Mouse (Mus musculus) midbrain, embryonic 14.5 days (tissue): ENCODE measurements around the gene Pdk2. TPM values are rescaled to one million over a fixed set of nuclear protein-coding genes. Genes with fewer than 3 reads are reported as not detected.

ENCODE experiments used
- ATAC-seq: fragments of 200-750 bp; cut with Nextera tagmentation; 2 replicates; pipeline ENCODE4 v1.8.0; 2017; ENCODE audit warnings: moderate number of reproducible peaks, moderate library complexity; ENCODE audit not compliant: low FRiP score, low TSS enrichment
- DNase-seq: peaks from one replicate; pipeline ENCODE4 v3.0.0-alpha.2; 2015
- H3K27ac ChIP-seq: fragments of 300-500 bp; sonication (generic); replicated peaks from 2 replicates; pipeline ENCODE4 v1.5.1; 2014; ENCODE audit warnings: mild to moderate bottlenecking, low read depth, low read length, moderate library complexity
- H3K27me3 ChIP-seq: fragments of 300-500 bp; sonication (generic); 2 replicates; pipeline ENCODE4 v1.6.1; 2014; ENCODE audit warnings: low read length, control low read depth, mixed read lengths; ENCODE audit not compliant: control insufficient read depth, insufficient read depth
- H3K36me3 ChIP-seq: fragments of 300-500 bp; sonication (generic); 2 replicates; pipeline ENCODE4 v1.6.1; 2014; ENCODE audit warnings: low read length, control low read depth; ENCODE audit not compliant: control insufficient read depth, insufficient read depth
- H3K4me1 ChIP-seq: fragments of 300-500 bp; sonication (generic); 2 replicates; pipeline ENCODE4 v1.6.1; 2014; ENCODE audit warnings: mild to moderate bottlenecking, antibody characterized with exemption, low read length, control low read depth; ENCODE audit not compliant: control insufficient read depth, insufficient read depth
- H3K4me2 ChIP-seq: fragments of 300-500 bp; sonication (generic); 2 replicates; pipeline ENCODE4 v1.6.1; 2014; ENCODE audit warnings: mild to moderate bottlenecking, low read length, moderate library complexity
- H3K4me3 ChIP-seq: fragments of 300-500 bp; sonication (generic); replicated peaks from 2 replicates; pipeline ENCODE4 v1.5.1; 2014; ENCODE audit warnings: low read depth, low read length
- H3K9ac ChIP-seq: fragments of 300-500 bp; sonication (generic); replicated peaks from 2 replicates; pipeline ENCODE4 v1.6.1; 2014; ENCODE audit warnings: mild to moderate bottlenecking, low read length, moderate library complexity
- H3K9me3 ChIP-seq: fragments of 300-500 bp; sonication (generic); 2 replicates; pipeline ENCODE4 v1.6.1; 2016; ENCODE audit warnings: low read length, control low read depth, mixed read lengths; ENCODE audit not compliant: control insufficient read depth
- WGBS: fragments of 180-500 bp; shearing (Covaris S2); extraction: QIAGEN DNeasy Blood & Tissue Kit; methylation state at CpG from one replicate; pipeline ENCODE4 v1.1.7; 2014; 5-methylcytosine and 5-hydroxymethylcytosine counted together
- polyA plus RNA-seq: library from polyadenylated mRNA; unstranded; fragments of >200 nt; fragmentation: Nextera tagmentation; extraction: Ambion mirVana; gene quantifications from 2 replicates; pipeline ENCODE4 v1.2.1, GENCODE M21; 2014

The Pdk2 gene
- polyA plus RNA-seq, 1 experiment from 2014 or later: 22.7 TPM

DNA sequence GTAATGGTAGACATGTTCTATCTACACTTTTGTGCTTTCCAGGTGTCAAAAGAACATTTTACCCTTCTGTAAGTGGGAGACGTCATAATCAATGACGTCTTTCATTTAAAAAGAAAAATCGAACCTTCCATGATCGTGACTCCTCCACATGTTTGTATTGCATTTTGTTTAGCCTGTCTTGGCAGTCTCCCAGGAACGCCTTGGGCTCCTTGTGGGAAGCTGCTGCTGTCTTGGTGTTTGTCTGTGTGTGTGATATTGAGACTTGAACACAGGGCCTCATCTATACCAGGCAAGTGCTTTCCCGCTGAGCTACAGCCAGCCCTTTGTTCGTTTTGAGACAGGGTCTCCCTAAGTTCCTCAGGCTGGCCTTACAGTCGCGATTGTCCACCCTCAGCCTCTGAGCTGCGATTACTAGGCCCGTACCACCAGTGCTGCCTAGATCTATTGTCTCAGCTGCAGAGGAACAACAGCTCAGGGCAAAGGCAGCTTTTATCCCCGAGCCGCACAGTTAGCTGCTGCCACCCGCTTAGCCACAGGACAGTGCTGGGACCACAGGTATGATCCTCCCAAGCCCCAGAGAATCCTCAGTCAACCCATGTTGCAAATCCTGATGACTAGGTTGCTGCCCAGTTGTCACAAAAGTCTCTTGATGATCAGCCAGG lies 2.9 kb downstream of the Pdk2 start:
- H3K27ac ChIP-seq: no peak overlapping the region
- no peaks in the 10 kb centered on the region for H3K9me3 ChIP-seq
- no peaks in the 10 kb centered on the region for H3K36me3 ChIP-seq
- H3K4me3 ChIP-seq: no peak overlapping the region
- 75% methylated on average over 14 of the region's 14 CpGs for WGBS
- peaks cover 12% of the 10 kb centered on the region for H3K4me1 ChIP-seq
- no peaks in the 10 kb centered on the region for H3K27me3 ChIP-seq
- no peak for DNase-seq
- no peak overlapping the region for H3K4me2 ChIP-seq
- ATAC-seq: no peak
- H3K9ac ChIP-seq: no peak overlapping the region

DNA sequence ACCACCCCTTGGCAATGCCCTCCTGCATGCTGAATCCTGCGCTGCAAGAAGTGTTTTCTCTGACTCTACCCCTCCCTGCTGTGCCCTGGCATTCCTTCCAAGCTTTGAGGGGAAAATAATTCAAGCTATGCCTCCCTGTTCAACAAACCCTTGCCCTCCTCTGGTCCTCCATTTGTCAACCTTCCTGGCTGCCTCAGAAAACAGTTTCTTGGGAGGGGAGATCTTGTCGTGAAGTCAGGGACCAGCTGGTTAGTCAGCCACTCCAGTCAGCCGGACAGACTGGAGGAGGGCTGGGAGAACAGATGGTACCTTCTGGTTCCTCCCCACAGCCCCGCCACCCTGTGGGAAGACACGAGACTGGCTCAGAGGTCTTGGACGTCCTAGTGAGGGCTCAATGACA lies 3.8 kb downstream of the Pdk2 start:
- DNase-seq (no peak), ATAC-seq (no peak)
- no peak overlapping the region for H3K9ac ChIP-seq
- peaks cover 12% of the 10 kb centered on the region for H3K4me1 ChIP-seq
- WGBS: 55% methylated on average over 6 of the region's 6 CpGs
- H3K27me3 ChIP-seq: no peaks in the 10 kb centered on the region
- no peaks in the 10 kb centered on the region for H3K9me3 ChIP-seq
- no peak overlapping the region for H3K4me3 ChIP-seq
- no peak overlapping the region for H3K27ac ChIP-seq
- no peak overlapping the region for H3K4me2 ChIP-seq
- no peaks in the 10 kb centered on the region for H3K36me3 ChIP-seq

DNA sequence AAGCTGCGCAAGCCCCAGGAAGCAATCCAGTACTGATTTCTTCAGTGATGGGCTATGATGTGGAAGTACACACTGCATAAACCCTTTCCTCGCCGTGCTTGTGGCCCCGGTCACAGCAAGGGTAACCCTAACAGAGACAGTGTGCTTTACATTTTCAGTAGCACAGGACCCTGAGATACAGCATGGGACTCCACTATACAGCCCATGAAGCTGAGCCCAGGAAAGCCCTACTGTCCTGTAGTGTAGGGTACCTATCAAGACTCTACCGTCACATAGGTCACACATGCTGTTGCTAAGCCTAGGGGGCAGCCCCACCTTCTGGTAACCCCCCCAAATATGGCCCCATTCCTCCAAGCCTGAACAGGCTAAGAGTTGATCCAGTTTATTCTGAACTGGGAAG lies 4.6 kb downstream of the Pdk2 start:
- H3K4me1 ChIP-seq: peaks cover 9% of the 10 kb centered on the region
- no peaks in the 10 kb centered on the region for H3K27me3 ChIP-seq
- DNase-seq: no peak
- H3K4me2 ChIP-seq: no peak overlapping the region
- no peaks in the 10 kb centered on the region for H3K9me3 ChIP-seq
- no peak overlapping the region for H3K27ac ChIP-seq
- H3K36me3 ChIP-seq: no peaks in the 10 kb centered on the region
- H3K9ac ChIP-seq: no peak overlapping the region
- no peak for ATAC-seq
- WGBS: 95% methylated on average over 5 of the region's 5 CpGs
- H3K4me3 ChIP-seq: no peak overlapping the region

DNA sequence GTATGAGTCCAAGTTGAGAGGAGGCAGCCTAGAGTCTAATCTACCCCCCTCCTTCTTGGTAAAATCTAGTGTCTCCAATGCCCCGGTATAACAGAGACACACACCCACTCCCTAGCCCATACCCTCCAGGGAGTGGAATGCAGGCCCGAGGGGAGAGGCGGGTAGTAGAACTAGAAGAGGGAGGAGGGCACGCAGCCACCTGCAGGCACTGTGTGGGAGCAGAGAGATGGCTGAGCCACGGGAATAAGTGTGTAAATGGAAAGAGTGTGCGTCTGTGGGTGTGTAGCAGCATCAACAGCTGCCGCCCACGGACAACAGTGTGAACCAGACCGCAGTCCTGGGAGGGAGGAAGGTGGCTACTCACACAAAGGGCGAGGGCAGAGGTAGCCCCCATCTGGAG lies 6.3 kb downstream of the Pdk2 start:
- no peak for ATAC-seq
- no peak overlapping the region for H3K9ac ChIP-seq

DNA sequence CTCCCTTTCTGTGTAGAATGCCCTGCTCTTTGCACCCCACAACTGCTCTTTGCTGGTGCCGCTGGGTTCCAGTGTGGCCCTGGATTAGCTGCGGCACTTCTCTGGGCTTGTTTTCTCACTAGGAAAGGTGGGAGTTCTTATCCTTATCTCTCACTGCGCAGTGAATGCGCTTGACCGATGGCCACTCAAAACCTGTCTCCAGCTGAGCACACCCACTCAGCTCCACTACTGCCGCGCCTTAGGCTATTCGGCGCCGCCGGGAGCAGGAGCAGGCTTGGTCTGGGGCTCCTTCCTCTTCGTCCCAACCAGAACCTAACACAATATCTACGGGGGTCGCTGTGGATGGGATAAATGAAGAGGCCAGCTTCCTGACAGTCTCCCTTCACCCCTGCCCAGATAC lies 7.5 kb downstream of the Pdk2 start:
- DNase-seq (no peak), ATAC-seq (no peak)
- no peaks in the 10 kb centered on the region for H3K4me1 ChIP-seq
- 80% methylated on average over 14 of the region's 14 CpGs for WGBS
- no peak overlapping the region for H3K27ac ChIP-seq
- no peak overlapping the region for H3K4me2 ChIP-seq
- no peaks in the 10 kb centered on the region for H3K27me3 ChIP-seq
- H3K4me3 ChIP-seq: no peak overlapping the region
- no peaks in the 10 kb centered on the region for H3K36me3 ChIP-seq
- no peaks in the 10 kb centered on the region for H3K9me3 ChIP-seq
- H3K9ac ChIP-seq: no peak overlapping the region

More for the DNA sequence above, 6.3 kb downstream of the Pdk2 start:
- no peak overlapping the region for H3K4me2 ChIP-seq
- no peaks in the 10 kb centered on the region for H3K36me3 ChIP-seq
- 75% methylated on average over 10 of the region's 10 CpGs for WGBS
- no peaks in the 10 kb centered on the region for H3K27me3 ChIP-seq
- H3K4me3 ChIP-seq: no peak overlapping the region
- H3K4me1 ChIP-seq: peaks cover 1% of the 10 kb centered on the region; the same call in 1 of the 2 replicates
- no peaks in the 10 kb centered on the region for H3K9me3 ChIP-seq
- no peak overlapping the region for H3K27ac ChIP-seq
- DNase-seq: no peak

DNA sequence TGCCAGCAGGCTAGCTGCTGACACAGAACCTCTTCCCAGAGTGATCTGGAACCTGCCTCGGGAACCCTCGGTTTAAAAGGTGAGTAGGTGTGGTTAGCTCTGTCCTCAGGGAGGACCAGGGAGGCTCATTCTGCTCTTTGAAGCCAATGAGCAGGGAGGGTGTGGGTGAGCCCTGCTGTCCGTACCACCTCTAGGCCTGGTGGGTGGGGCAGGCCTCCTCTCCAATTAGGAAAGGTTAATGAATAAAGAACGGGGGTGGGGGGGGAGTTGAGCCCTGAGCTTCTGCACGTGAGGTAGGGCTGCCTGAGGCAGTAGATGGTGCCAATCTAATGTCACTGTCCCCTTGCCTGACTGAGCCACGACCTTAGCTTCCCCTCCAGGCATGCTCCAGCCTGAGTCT lies 8.2 kb downstream of the Pdk2 start:
- Histone ChIP-seq H3K4me2 (no peak overlapping the region), H3K27ac (no peak overlapping the region), H3K9me3 (no peaks in the 10 kb centered on the region), H3K4me1 (0 out of 2 replicates have a peak, but pooled peaks cover 2% of the 10 kb centered on the region), H3K27me3 (no peaks in the 10 kb centered on the region), H3K4me3 (no peak overlapping the region), H3K36me3 (no peaks in the 10 kb centered on the region), H3K9ac (no peak overlapping the region)
- no peak for DNase-seq
- 41% methylated on average over 6 of the region's 6 CpGs for WGBS
- no peak for ATAC-seq

DNA sequence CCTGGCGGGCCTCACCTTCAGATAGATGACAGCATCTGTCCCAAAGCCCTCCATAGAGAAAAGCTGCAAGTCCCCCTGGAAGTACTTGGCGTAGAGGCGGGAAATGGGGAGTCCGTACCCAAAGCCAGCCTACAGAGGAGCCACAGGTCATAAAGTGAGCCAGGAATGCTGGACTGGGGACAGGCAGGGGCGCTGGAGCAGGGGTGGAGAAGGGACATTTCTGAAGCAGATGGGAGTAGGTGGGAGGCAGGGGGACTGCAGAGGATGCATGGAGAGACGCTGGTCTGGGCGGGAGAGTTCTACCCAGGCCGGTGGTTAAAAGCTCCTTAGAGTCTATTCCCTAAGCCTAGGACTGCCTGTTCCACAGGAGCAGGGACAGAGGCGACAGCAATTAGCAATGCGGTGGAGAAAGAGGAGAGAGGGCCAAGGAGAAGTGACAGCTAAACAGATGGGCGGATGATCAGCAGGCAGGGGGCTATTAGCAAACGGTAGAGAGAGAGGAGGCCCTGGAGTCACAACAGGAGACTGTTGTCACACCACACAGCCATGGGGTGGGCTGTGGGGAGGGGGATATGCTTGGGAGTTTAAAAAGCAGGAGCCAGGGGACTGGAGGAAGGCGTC lies 13.2 kb downstream of the Pdk2 start:
- 0 out of 2 replicates have a peak, but pooled peaks cover 3% of the 10 kb centered on the region for H3K4me1 ChIP-seq
- no peaks in the 10 kb centered on the region for H3K27me3 ChIP-seq
- H3K27ac ChIP-seq: 0 out of 2 replicates have a peak overlapping the region, but pooled peaks have one; percentile 32
- peaks cover 33% of the 10 kb centered on the region for H3K36me3 ChIP-seq
- ATAC-seq (no peak), DNase-seq (no peak)
- 39% methylated on average over 13 of the region's 13 CpGs for WGBS
- no peak overlapping the region for H3K4me2 ChIP-seq
- no peaks in the 10 kb centered on the region for H3K9me3 ChIP-seq
- H3K9ac ChIP-seq: no peak overlapping the region
- no peak overlapping the region for H3K4me3 ChIP-seq

DNA sequence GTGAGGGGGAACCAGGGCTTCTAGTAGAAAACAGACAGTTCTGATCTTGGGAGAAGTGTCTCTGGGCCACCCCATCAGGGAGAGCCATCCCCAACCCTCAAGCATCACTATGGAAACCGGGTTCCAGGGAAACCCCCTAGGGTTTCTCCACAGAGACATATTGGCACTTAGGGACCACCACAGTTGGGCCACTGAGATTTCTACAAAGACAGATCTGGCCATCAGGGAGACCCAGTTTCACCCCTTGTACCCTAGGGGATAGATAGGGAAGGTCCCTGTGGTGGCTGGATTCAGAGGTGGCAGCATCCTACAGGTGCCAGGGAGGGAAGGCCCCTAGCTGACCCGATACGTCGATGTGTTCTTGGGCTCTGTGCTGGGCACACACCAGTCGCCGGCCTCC lies 14.3 kb downstream of the Pdk2 start:
- no peak overlapping the region for H3K4me3 ChIP-seq
- H3K9ac ChIP-seq: no peak overlapping the region
- H3K27me3 ChIP-seq: no peaks in the 10 kb centered on the region
- no peak for DNase-seq
- no peaks in the 10 kb centered on the region for H3K9me3 ChIP-seq
- ATAC-seq: no peak
- WGBS: 92% methylated on average over 6 of the region's 6 CpGs
- 0 out of 2 replicates have a peak, but pooled peaks cover 3% of the 10 kb centered on the region for H3K4me1 ChIP-seq
- H3K4me2 ChIP-seq: no peak overlapping the region
- H3K27ac ChIP-seq: no peak overlapping the region
- H3K36me3 ChIP-seq: peaks cover 44% of the 10 kb centered on the region

DNA sequence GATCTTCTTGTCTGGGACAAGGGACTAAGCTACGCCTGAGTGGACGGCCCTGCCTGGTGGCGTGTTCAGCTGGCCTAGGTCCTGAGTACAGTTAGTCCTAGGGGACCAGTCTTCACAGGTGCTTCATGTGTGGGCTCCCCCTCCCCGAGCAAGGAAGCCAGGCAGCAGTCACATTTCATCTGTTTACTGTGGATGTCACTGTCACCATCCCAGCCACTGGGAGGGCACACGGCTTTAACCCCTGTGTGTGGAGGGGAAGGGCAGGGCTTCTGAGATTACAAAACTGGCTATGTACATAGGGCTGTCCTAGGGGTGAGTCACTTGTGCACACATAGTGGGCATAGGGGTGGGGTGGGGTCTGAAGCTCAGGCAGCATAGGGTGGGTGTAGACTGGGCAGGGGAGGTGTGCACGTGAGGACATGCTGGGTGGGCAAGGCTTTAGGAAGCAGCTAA lies 15.0 kb downstream of the Pdk2 start:
- no peak for ATAC-seq
- Histone ChIP-seq H3K27me3 (no peaks in the 10 kb centered on the region), H3K27ac (no peak overlapping the region), H3K36me3 (peaks cover 52% of the 10 kb centered on the region), H3K4me1 (0 out of 2 replicates have a peak, but pooled peaks cover 3% of the 10 kb centered on the region), H3K4me3 (no peak overlapping the region), H3K4me2 (no peak overlapping the region), H3K9me3 (no peaks in the 10 kb centered on the region), H3K9ac (no peak overlapping the region)
- 69% methylated on average over 6 of the region's 6 CpGs for WGBS
- no peak for DNase-seq
